15 mouse cellular contexts compared by ENCODE assay signal in genomic region chr17:87512000-87512611, GRCm38 (mm10).
DNase-seq lines count a peak whose midpoint lies in the region; ATAC-seq and TF ChIP-seq lines count a peak whose summit lies in the region.
"Had no signal": no experiment of that assay in that cellular context is flagged by ENCODE, and none has a peak within 500 bp of the region (broad histone marks: within the 10 kb centered on the region; RNA-seq: fewer than 3 reads in every experiment).

No protein-coding gene starts in this region.

- H3K9ac ChIP-seq in midbrain, embryonic 12.5 days (replicated peaks) = no peak overlapping the region
- no peak overlapping the region; the same call in 1 of the 2 replicates for H3K9ac ChIP-seq in midbrain, postnatal 0 days (replicated peaks; ENCODE audit: low read length, poor library complexity, severe bottlenecking)
- no peak overlapping the region for H3K9ac ChIP-seq in embryonic facial prominence, embryonic 12.5 days
- H3K9ac ChIP-seq in hindbrain, embryonic 15.5 days = no peak overlapping the region
- no peak overlapping the region for H3K9ac ChIP-seq in neural tube, embryonic 12.5 days
- H3K9ac ChIP-seq: liver, embryonic 12.5 days had no signal

- H3K4me3 ChIP-seq in midbrain, embryonic 12.5 days = no peak overlapping the region
- H3K4me3 ChIP-seq in midbrain, postnatal 0 days (ENCODE audit: low read depth, low read length) = no peak overlapping the region
- H3K4me3 ChIP-seq in embryonic facial prominence, embryonic 12.5 days = no peak overlapping the region
- no peak overlapping the region for H3K4me3 ChIP-seq in hindbrain, embryonic 15.5 days
- H3K4me3 ChIP-seq in neural tube, embryonic 12.5 days = no peak overlapping the region
- H3K4me3 ChIP-seq: liver, embryonic 12.5 days had no signal

- 56% methylated on average over 9 of the region's 9 CpGs for WGBS in midbrain, embryonic 12.5 days
- WGBS in midbrain, postnatal 0 days = 50% methylated on average over 9 of the region's 9 CpGs
- 55% methylated on average over 9 of the region's 9 CpGs for WGBS in embryonic facial prominence, embryonic 12.5 days
- 32% methylated on average over 9 of the region's 9 CpGs for WGBS in hindbrain, embryonic 15.5 days
- WGBS in neural tube, embryonic 12.5 days = 53% methylated on average over 9 of the region's 9 CpGs

- H3K27me3 ChIP-seq in midbrain, embryonic 12.5 days = peaks cover 3% of the 10 kb centered on the region; the same call in 1 of the 2 replicates
- no peaks in the 10 kb centered on the region for H3K27me3 ChIP-seq in midbrain, postnatal 0 days (ENCODE audit: insufficient read depth, low read length)
- no peaks in the 10 kb centered on the region for H3K27me3 ChIP-seq in embryonic facial prominence, embryonic 12.5 days
- no peaks in the 10 kb centered on the region for H3K27me3 ChIP-seq in hindbrain, embryonic 15.5 days
- H3K27me3 ChIP-seq in neural tube, embryonic 12.5 days (replicated peaks) = no peaks in the 10 kb centered on the region
- H3K27me3 ChIP-seq: liver, embryonic 12.5 days had no signal

- no peak for DNase-seq in midbrain, postnatal 0 days (ENCODE audit: low spot score)
- no peak for DNase-seq in embryo, embryonic 10.5 days (ENCODE audit: low spot score)
- no peak for DNase-seq in urinary bladder, postnatal 36 days (ENCODE audit: low spot score in 2 of 2)
- DNase-seq in lung, postnatal 25 days (ENCODE audit: low spot score) = no peak
- DNase-seq: cerebellum, postnatal 10 days; heart, postnatal 36 days; right cerebral cortex, postnatal 4 days; thymus, postnatal 14 days had no signal

- H3K4me2 ChIP-seq in midbrain, embryonic 12.5 days (replicated peaks) = no peak overlapping the region
- H3K4me2 ChIP-seq in midbrain, postnatal 0 days (ENCODE audit: low read depth, low read length, poor library complexity, severe bottlenecking) = no peak overlapping the region
- no peak overlapping the region for H3K4me2 ChIP-seq in embryonic facial prominence, embryonic 12.5 days (replicated peaks)
- no peak overlapping the region for H3K4me2 ChIP-seq in hindbrain, embryonic 15.5 days
- no peak overlapping the region for H3K4me2 ChIP-seq in neural tube, embryonic 12.5 days (replicated peaks)
- H3K4me2 ChIP-seq: liver, embryonic 12.5 days had no signal

- no peak for TF ChIP-seq CTCF in midbrain, postnatal 0 days (IDR thresholded peaks at IDR 0.05)

- H3K36me3 ChIP-seq in midbrain, embryonic 12.5 days = no peaks in the 10 kb centered on the region
- no peaks in the 10 kb centered on the region for H3K36me3 ChIP-seq in midbrain, postnatal 0 days (ENCODE audit: insufficient read depth, low read length)
- no peaks in the 10 kb centered on the region for H3K36me3 ChIP-seq in embryonic facial prominence, embryonic 12.5 days
- no peaks in the 10 kb centered on the region for H3K36me3 ChIP-seq in hindbrain, embryonic 15.5 days
- no peaks in the 10 kb centered on the region for H3K36me3 ChIP-seq in neural tube, embryonic 12.5 days
- H3K36me3 ChIP-seq: liver, embryonic 12.5 days had no signal

- H3K9me3 ChIP-seq in midbrain, embryonic 12.5 days = no peaks in the 10 kb centered on the region
- no peaks in the 10 kb centered on the region for H3K9me3 ChIP-seq in midbrain, postnatal 0 days (ENCODE audit: low read length)
- no peaks in the 10 kb centered on the region for H3K9me3 ChIP-seq in embryonic facial prominence, embryonic 12.5 days
- H3K9me3 ChIP-seq in hindbrain, embryonic 15.5 days = no peaks in the 10 kb centered on the region
- H3K9me3 ChIP-seq in neural tube, embryonic 12.5 days = no peaks in the 10 kb centered on the region
- H3K9me3 ChIP-seq: liver, embryonic 12.5 days had no signal

- H3K4me1 ChIP-seq in midbrain, embryonic 12.5 days = peaks cover 23% of the 10 kb centered on the region
- H3K4me1 ChIP-seq in midbrain, postnatal 0 days (ENCODE audit: insufficient read depth, low read length) = 0 out of 2 replicates have a peak, but pooled peaks cover 3% of the 10 kb centered on the region
- peaks cover 7% of the 10 kb centered on the region for H3K4me1 ChIP-seq in embryonic facial prominence, embryonic 12.5 days
- H3K4me1 ChIP-seq in hindbrain, embryonic 15.5 days (replicated peaks) = peaks cover 18% of the 10 kb centered on the region
- H3K4me1 ChIP-seq in neural tube, embryonic 12.5 days = 0 out of 2 replicates have a peak, but pooled peaks cover 6% of the 10 kb centered on the region

- 0 out of 2 replicates have a peak overlapping the region, but pooled peaks have one; percentile 10 for H3K27ac ChIP-seq in midbrain, embryonic 12.5 days (replicated peaks)
- H3K27ac ChIP-seq in midbrain, postnatal 0 days (ENCODE audit: low read depth, low read length) = no peak overlapping the region
- no peak overlapping the region for H3K27ac ChIP-seq in embryonic facial prominence, embryonic 12.5 days
- H3K27ac ChIP-seq in hindbrain, embryonic 15.5 days (replicated peaks) = peak overlapping the region; percentile 58
- H3K27ac ChIP-seq in neural tube, embryonic 12.5 days = no peak overlapping the region
- H3K27ac ChIP-seq: kidney, postnatal 0 days had no signal

- ATAC-seq in midbrain, embryonic 12.5 days (ENCODE audit: low FRiP score, low read depth) = peak; percentile 65; the same call in 1 of the 2 replicates
- ATAC-seq in midbrain, postnatal 0 days (ENCODE audit: low FRiP score) = no peak
- ATAC-seq in embryonic facial prominence, embryonic 12.5 days (ENCODE audit: insufficient number of reproducible peaks, insufficient read depth, low FRiP score, low TSS enrichment) = peak; percentile 49; the same call in 1 of the 2 replicates
- peak; percentile 65 for ATAC-seq in hindbrain, embryonic 15.5 days (ENCODE audit: low FRiP score, low read depth)
- ATAC-seq in neural tube, embryonic 12.5 days (ENCODE audit: low FRiP score, low read depth) = peak; percentile 51
- ATAC-seq: CD4-positive, CD25-positive, alpha-beta regulatory T cell, adult 4 months; liver, embryonic 12.5 days had no signal

Comparison
In these comparisons a context has a peak if more than half of its experiments do, and no peak if none do; other contexts are left out.
1. H3K27ac ChIP-seq: peak in midbrain, embryonic 12.5 days (single experiment) and hindbrain, embryonic 15.5 days (single experiment); none in midbrain, postnatal 0 days (single experiment), embryonic facial prominence, embryonic 12.5 days (single experiment) and neural tube, embryonic 12.5 days (single experiment).